Mouse (Mus musculus) stomach, embryonic 14.5 days (tissue): ENCODE results near the gene Nabp2. TPM values are rescaled to one million over a fixed set of nuclear protein-coding genes. Genes with fewer than 3 reads are reported as not detected.

ENCODE experiments used
- microRNA-seq: library from miRNA; unstranded; fragments of <30 nt; microRNA quantifications from one replicate; pipeline ENCODE4, GENCODE M21; 2016
- polyA plus RNA-seq: library from polyadenylated mRNA; unstranded; fragments of >200 nt; fragmentation: Nextera tagmentation; extraction: Ambion mirVana; gene quantifications from 2 replicates; pipeline ENCODE4 v1.2.1, GENCODE M21; 2014

The Nabp2 gene
- polyA plus RNA-seq, 1 experiment from 2014 or later = 86.7 TPM

Small RNAs within 50 kb of the gene (microRNA-seq; reads per million reads assigned to microRNA genes)
- gene Gm25361 (not detected), gene Gm26308 (not detected), gene Mir6914 (0.78 reads per million), gene Mir6915 (0.78 reads per million), gene Mir8105 (not detected)

Other genes starting within 250 kb of the Nabp2 start
- gene Rbms2, start 231.2 kb downstream of the Nabp2 start, polyA plus RNA-seq = 29.5 and 35.6 TPM in 2 replicates
- 0.78 and 0.84 TPM in 2 replicates for gene Gls2, start 217.0 kb downstream of the Nabp2 start, polyA plus RNA-seq
- 33.5 and 33.7 TPM in 2 replicates for gene Spryd4, start 199.7 kb downstream of the Nabp2 start, polyA plus RNA-seq
- gene Mip, start 185.7 kb downstream of the Nabp2 start, polyA plus RNA-seq = 0.11 TPM in 1 of 2 replicates, not detected in the other
- gene Timeless, start 179.4 kb downstream of the Nabp2 start, polyA plus RNA-seq = 47.2 and 48.0 TPM in 2 replicates
- gene Apon, start 157.4 kb downstream of the Nabp2 start, polyA plus RNA-seq = 0.27 TPM in 1 of 2 replicates, not detected in the other
- not detected in 2 replicates for gene Apof, start 142.8 kb downstream of the Nabp2 start, polyA plus RNA-seq
- 12.2 and 13.0 TPM in 2 replicates for gene Stat2, start 140.9 kb downstream of the Nabp2 start, polyA plus RNA-seq
- gene Il23a, start 112.7 kb downstream of the Nabp2 start, polyA plus RNA-seq = 0.36 and 0.43 TPM in 2 replicates
- 32.9 and 34.8 TPM in 2 replicates for gene Pan2, start 108.2 kb downstream of the Nabp2 start, polyA plus RNA-seq
- gene Cnpy2, start 89.0 kb downstream of the Nabp2 start, polyA plus RNA-seq = 328 and 342 TPM in 2 replicates
- 211 and 214 TPM in 2 replicates for gene Cs, start 73.8 kb downstream of the Nabp2 start, polyA plus RNA-seq
- 12.9 and 13.0 TPM in 2 replicates for gene Coq10a, start 42.5 kb downstream of the Nabp2 start, polyA plus RNA-seq
- 16.7 and 17.8 TPM in 2 replicates for gene Ankrd52, start 34.4 kb downstream of the Nabp2 start, polyA plus RNA-seq
- 3.4 and 3.7 TPM in 2 replicates for gene Slc39a5, start 10.3 kb downstream of the Nabp2 start, polyA plus RNA-seq
- 31.9 and 34.6 TPM in 2 replicates for gene Rnf41, start 165 bp upstream of the Nabp2 start, polyA plus RNA-seq
- 109 and 110 TPM in 2 replicates for gene Smarcc2, start 47.8 kb upstream of the Nabp2 start, polyA plus RNA-seq
- gene Myl6, start 82.7 kb upstream of the Nabp2 start, polyA plus RNA-seq = 1,824 and 1,933 TPM in 2 replicates
- gene Myl6b, start 87.2 kb upstream of the Nabp2 start, polyA plus RNA-seq = 3.2 and 3.4 TPM in 2 replicates
- 25.8 and 28.9 TPM in 2 replicates for gene Esyt1, start 114.4 kb upstream of the Nabp2 start, polyA plus RNA-seq
- gene Zc3h10, start 136.3 kb upstream of the Nabp2 start, polyA plus RNA-seq = 8.8 and 10.7 TPM in 2 replicates
- gene Rpl41, start 137.8 kb upstream of the Nabp2 start, polyA plus RNA-seq = 4,724 and 5,059 TPM in 2 replicates
- gene Pa2g4, start 154.5 kb upstream of the Nabp2 start, polyA plus RNA-seq = 210 and 218 TPM in 2 replicates
- 27.1 TPM in 2 replicates for gene Erbb3, start 178.2 kb upstream of the Nabp2 start, polyA plus RNA-seq
- gene Rps26, start 215.3 kb upstream of the Nabp2 start, polyA plus RNA-seq = 1,148 and 1,216 TPM in 2 replicates
- 3.5 and 4.9 TPM in 2 replicates for gene Ikzf4, start 234.5 kb upstream of the Nabp2 start, polyA plus RNA-seq